Mouse (Mus musculus) stomach, postnatal 0 days (tissue): ENCODE measurements around the gene Zfp112.

Experiments used
- CTCF ChIP-seq: IDR thresholded peaks from 2 replicates; pipeline ENCODE4 v1.5.1; 2016; ENCODE audit warnings: antibody characterized with exemption, low read depth, mild to moderate bottlenecking, moderate library complexity
- EP300 ChIP-seq: optimal IDR thresholded peaks from 2 replicates; pipeline ENCODE3; 2016; ENCODE audit warnings: antibody characterized with exemption

- TF ChIP-seq CTCF (no peak), EP300 (no peak)
Observed at GRCm38 (mm10) chr7:24113001-24113400, 887 bp downstream of the Zfp112 start.
